Mouse (Mus musculus) MEL (cell line): ENCODE data around the gene E2f3. TPM values are rescaled to one million over a fixed set of nuclear protein-coding genes. Genes with fewer than 3 reads are reported as not detected.

Experiments
- DNase-seq: peaks from one replicate; pipeline ENCODE4 v3.0.0; 2011; ENCODE audit warnings: low read depth, low spot score
- H3K27ac ChIP-seq: 2 replicates; pipeline ENCODE4 v1.5.1; 2012; ENCODE audit warnings: low read depth, mild to moderate bottlenecking, control low read depth, low read length, moderate library complexity; ENCODE audit not compliant: control insufficient read depth
- H3K27me3 ChIP-seq, 2 experiments: fragments of 150-350 bp in 1 of 2; sonication (generic) in 1 of 2; 2 replicates each; pipeline ENCODE4 v1.6.1; 2012; ENCODE audit warnings: low read length in 2 of 2, mild to moderate bottlenecking in 2 of 2, improper control_type of control experiment in 1 of 2, moderate library complexity in 1 of 2; ENCODE audit not compliant: insufficient read depth in 2 of 2, control insufficient read depth in 1 of 2
- H3K36me3 ChIP-seq, 2 experiments: 2 replicates each; pipeline ENCODE4 v1.6.1; 2012 to 2014; ENCODE audit warnings: low read length in 2 of 2, improper control_type of control experiment in 1 of 2, inconsistent platforms in 1 of 2, mild to moderate bottlenecking in 1 of 2; ENCODE audit not compliant: insufficient read depth in 2 of 2, control insufficient read depth in 1 of 2
- H3K4me1 ChIP-seq, 2 experiments: fragments of 150-350 bp in 1 of 2; sonication (generic) in 1 of 2; 2 replicates each; pipeline ENCODE4 v1.6.1; 2012; ENCODE audit warnings: low read length in 2 of 2, improper control_type of control experiment in 1 of 2, mild to moderate bottlenecking in 1 of 2; ENCODE audit not compliant: insufficient read depth in 2 of 2, control insufficient read depth in 1 of 2
- H3K4me3 ChIP-seq, 2 experiments: fragments of 150-350 bp in 1 of 2; sonication (generic) in 1 of 2; 2 replicates each; pipeline ENCODE4 v1.5.1; 2012; ENCODE audit warnings: low read depth in 2 of 2, low read length in 2 of 2, mild to moderate bottlenecking in 2 of 2, moderate library complexity in 2 of 2, control low read depth in 1 of 2, improper control_type of control experiment in 1 of 2; ENCODE audit not compliant: control insufficient read depth in 1 of 2, insufficient read depth in 1 of 2
- H3K79me2 ChIP-seq: 2 replicates; pipeline ENCODE4 v1.6.1; 2012; ENCODE audit warnings: mild to moderate bottlenecking, low read length, moderate library complexity; ENCODE audit not compliant: control insufficient read depth, poor library complexity, insufficient read depth
- H3K9ac ChIP-seq: 2 replicates; pipeline ENCODE4 v1.6.1; 2012; ENCODE audit warnings: low read depth, mild to moderate bottlenecking, control low read depth, low read length, moderate library complexity; ENCODE audit not compliant: control insufficient read depth, poor library complexity, severe bottlenecking
- H3K9me3 ChIP-seq: fragments of 150-350 bp; sonication (generic); replicated peaks from 2 replicates; pipeline ENCODE4 v1.6.1; 2012; ENCODE audit warnings: mild to moderate bottlenecking, low read length, improper control_type of control experiment, moderate library complexity; ENCODE audit not compliant: insufficient read depth
- BHLHE40 ChIP-seq: IDR thresholded peaks from 2 replicates; pipeline ENCODE4 v1.6.1; 2012; ENCODE audit warnings: low read depth, mild to moderate bottlenecking, inconsistent platforms, low read length, improper control_type of control experiment, borderline replicate concordance
- CHD2 ChIP-seq: IDR thresholded peaks from 2 replicates; pipeline ENCODE4 v1.6.1; 2011; ENCODE audit warnings: low read length, improper control_type of control experiment
- CTCF ChIP-seq, 3 experiments: IDR thresholded peaks in 2 of 3; conservative IDR thresholded peaks in 1 of 3; 2 replicates each; pipeline ENCODE4 v1.5.1; 2011 to 2012; ENCODE audit warnings: low read length in 3 of 3, low read depth in 2 of 3, mild to moderate bottlenecking in 2 of 3, improper control_type of control experiment in 1 of 3, inconsistent platforms in 1 of 3, mixed read lengths in 1 of 3, moderate library complexity in 1 of 3; ENCODE audit not compliant: control insufficient read depth in 1 of 3, insufficient read depth in 1 of 3, poor library complexity in 1 of 3, severe bottlenecking in 1 of 3
- EP300 ChIP-seq, 2 experiments: IDR thresholded peaks; 2 replicates each; pipeline ENCODE4 v1.6.1; 2011; ENCODE audit warnings: improper control_type of control experiment in 2 of 2, low read length in 2 of 2, low read depth in 1 of 2, mild to moderate bottlenecking in 1 of 2
- HCFC1 ChIP-seq: IDR thresholded peaks from 2 replicates; pipeline ENCODE4 v1.6.1; 2012; ENCODE audit warnings: low read depth, mild to moderate bottlenecking, inconsistent platforms, low read length, improper control_type of control experiment, moderate library complexity
- JUND ChIP-seq: IDR thresholded peaks from 2 replicates; pipeline ENCODE4 v1.6.1; 2011; ENCODE audit warnings: low read depth, mild to moderate bottlenecking, improper control_type of control experiment, low read length
- MAFK ChIP-seq: IDR thresholded peaks from 2 replicates; pipeline ENCODE4 v1.6.1; 2011; ENCODE audit warnings: low read depth, mild to moderate bottlenecking, low read length, improper control_type of control experiment, borderline replicate concordance
- MEF2A ChIP-seq: IDR thresholded peaks from 2 replicates; pipeline ENCODE4 v1.6.1; 2014; ENCODE audit warnings: low read depth, mild to moderate bottlenecking, inconsistent platforms, low read length, improper control_type of control experiment; ENCODE audit not compliant: poor library complexity, insufficient replicate concordance, severe bottlenecking; ENCODE audit errors: extremely low read depth
- MYB ChIP-seq: IDR thresholded peaks from 2 replicates; pipeline ENCODE4 v1.6.1; 2011; ENCODE audit warnings: mild to moderate bottlenecking, low read depth, low read length, improper control_type of control experiment
- MYC ChIP-seq: IDR thresholded peaks from 2 replicates; pipeline ENCODE4 v1.6.1; 2011; ENCODE audit warnings: low read depth, mild to moderate bottlenecking, low read length, improper control_type of control experiment, moderate library complexity
- POLR2A ChIP-seq, 2 experiments: IDR thresholded peaks; 2 replicates each; pipeline ENCODE4 v1.6.1; 2011 to 2012; ENCODE audit warnings: low read length in 2 of 2, mild to moderate bottlenecking in 2 of 2, control low read depth in 1 of 2, improper control_type of control experiment in 1 of 2, low read depth in 1 of 2, moderate library complexity in 1 of 2; ENCODE audit not compliant: control insufficient read depth in 1 of 2, insufficient read depth in 1 of 2, poor library complexity in 1 of 2
- RCOR1 ChIP-seq: IDR thresholded peaks from 2 replicates; pipeline ENCODE4 v1.6.1; 2012; ENCODE audit warnings: low read depth, mild to moderate bottlenecking, inconsistent platforms, low read length, improper control_type of control experiment
- SIN3A ChIP-seq: IDR thresholded peaks from 2 replicates; pipeline ENCODE4 v1.6.1; 2012; ENCODE audit warnings: low read length, improper control_type of control experiment, inconsistent platforms
- TBP ChIP-seq: IDR thresholded peaks from 2 replicates; pipeline ENCODE4 v1.8.0; 2011; ENCODE audit warnings: low read depth, low read length, improper control_type of control experiment
- TCF12 ChIP-seq: IDR thresholded peaks from 2 replicates; pipeline ENCODE4 v1.6.1; 2014; ENCODE audit warnings: low read depth, mild to moderate bottlenecking, inconsistent platforms, low read length, improper control_type of control experiment, moderate library complexity
- USF1 ChIP-seq: IDR thresholded peaks from 2 replicates; pipeline ENCODE4 v1.6.1; 2014; ENCODE audit warnings: low read depth, mild to moderate bottlenecking, inconsistent platforms, low read length, improper control_type of control experiment, moderate library complexity
- ZKSCAN1 ChIP-seq: IDR thresholded peaks from 2 replicates; pipeline ENCODE4 v1.6.1; 2012; ENCODE audit warnings: low read depth, mild to moderate bottlenecking, inconsistent platforms, low read length, improper control_type of control experiment, moderate library complexity
- ZMIZ1 ChIP-seq: IDR thresholded peaks from 2 replicates; pipeline ENCODE4 v1.6.1; 2012; ENCODE audit warnings: low read depth, mild to moderate bottlenecking, inconsistent platforms, low read length, improper control_type of control experiment, moderate library complexity
- polyA plus RNA-seq, 2 experiments: library from polyadenylated mRNA; stranded (reverse) in 1 of 2; unstranded in 1 of 2; fragments of >175 nt in 1 of 2; fragments of >200 nt in 1 of 2; gene quantifications; 2 replicates each; pipeline versions ENCODE4 v1.2.1 to v1.2.4; 2012; ENCODE audit warnings: low replicate concordance in 2 of 2, low read depth in 1 of 2; ENCODE audit not compliant: insufficient read length in 2 of 2, insufficient read depth in 1 of 2, missing spikeins in 1 of 2
- total RNA-seq: library from RNA; depleted of rRNA; stranded (reverse); fragments of 300-350 nt; gene quantifications from 2 replicates; pipeline ENCODE4 v1.2.3, GENCODE M21; 2012

The E2f3 gene
- total and polyA plus RNA-seq, 3 experiments, result 12.8 to 20.0 TPM; not detected in 1

- Histone ChIP-seq H3K27me3 (no peaks in the 10 kb centered on the region; a peak in 1 of 4 replicates), H3K79me2 (no peaks in the 10 kb centered on the region), H3K4me1 (no peaks in the 10 kb centered on the region), H3K27ac (no peak overlapping the region), H3K9ac (no peak overlapping the region), H3K9me3 (no peaks in the 10 kb centered on the region), H3K36me3 (no peaks in the 10 kb centered on the region), H3K4me3 (no peak overlapping the region)
- no peak for DNase-seq
- TF ChIP-seq CTCF (IDR thresholded peaks at IDR 0.05 in 2 of 3, conservative IDR thresholded peaks at IDR 0.05 in 1 of 3; ENCODE audit: control insufficient read depth in 1 of 3, insufficient read depth in 1 of 3, low read depth in 2 of 3, low read length in 3 of 3, poor library complexity in 1 of 3, severe bottlenecking in 1 of 3) (no peak), RCOR1 (no peak), JUND (no peak), MAFK (no peak), ZMIZ1 (no peak), MEF2A (no peak), POLR2A (IDR thresholded peaks at IDR 0.05; ENCODE audit: control insufficient read depth in 1 of 2, insufficient read depth in 1 of 2, low read depth in 1 of 2, low read length in 2 of 2, poor library complexity in 1 of 2) (no peak), ZKSCAN1 (no peak), USF1 (no peak), TBP (no peak)
These were observed 19.0 kb upstream of the E2f3 start for GRCm38 (mm10) chr13:30004849-30005248.

- Histone ChIP-seq H3K4me1 (no peaks in the 10 kb centered on the region), H3K9me3 (no peaks in the 10 kb centered on the region), H3K27me3 (no peaks in the 10 kb centered on the region), H3K27ac (no peak overlapping the region), H3K79me2 (no peaks in the 10 kb centered on the region), H3K36me3 (no peaks in the 10 kb centered on the region), H3K4me3 (no peak overlapping the region), H3K9ac (no peak overlapping the region)
- no peak for DNase-seq
- TF ChIP-seq RCOR1 (no peak), TCF12 (no peak), HCFC1 (no peak), JUND (no peak), USF1 (no peak), SIN3A (no peak), EP300 (IDR thresholded peaks at IDR 0.05; ENCODE audit: low read depth in 1 of 2, low read length in 2 of 2) (no peak), BHLHE40 (no peak), CHD2 (no peak), MYB (no peak), MYC (no peak), MEF2A (no peak)
These were observed 17.3 kb upstream of the E2f3 start for GRCm38 (mm10) chr13:30003169-30003568.
